Mouse (Mus musculus) monocyte, adult 5-6 weeks (primary cell): ENCODE results near the gene Selenon. TPM values are rescaled to one million over a fixed set of nuclear protein-coding genes. Genes with fewer than 3 reads are reported as not detected.
"Not testable (repeated sequence)": the region's sequence is repeated elsewhere in the genome, so short reads cannot be mapped to it uniquely, and the experiment has no call there.

ENCODE experiments used
- ATAC-seq: fragments of 153-309, 156-312 bp; replicated peaks from 2 replicates; pipeline ENCODE4 v1.8.0; 2017; ENCODE audit warnings: mild to moderate bottlenecking; ENCODE audit not compliant: low TSS enrichment, insufficient number of reproducible peaks, severe bottlenecking, poor library complexity, low FRiP score
- total RNA-seq: library from RNA; stranded (forward); fragments of 200-1000, 200-491, 200-594 nt; gene quantifications from 3 replicates; pipeline ENCODE4 v1.2.3, GENCODE M21; 2017

The Selenon gene
- total RNA-seq, 1 experiment from 2014 or later, result 13.0 TPM

- no peak for ATAC-seq
These were observed 56.4 kb downstream of the Selenon start for GRCm38 (mm10) chr4:134495546-134495923.

GRCm38 (mm10) chr4:134494780-134495545 lies 57.0 kb downstream of the Selenon start:
- ATAC-seq, result peak; percentile 62

GRCm38 (mm10) chr4:134494161-134494560 lies 57.8 kb downstream of the Selenon start:
- ATAC-seq, result not testable (repeated sequence)

- ATAC-seq, result no peak
These were observed 60.2 kb downstream of the Selenon start for GRCm38 (mm10) chr4:134491716-134492115.

GRCm38 (mm10) chr4:134489986-134490665 lies 61.8 kb downstream of the Selenon start:
- ATAC-seq, result no peak

- ATAC-seq, result no peak
These were observed 63.8 kb downstream of the Selenon start for GRCm38 (mm10) chr4:134488211-134488610.

Other genes with a start within 250 kb of the Selenon start
- gene Trim63, start 237.0 kb downstream of the Selenon start, total RNA-seq, result not detected in 3 replicates
- gene Slc30a2, start 209.0 kb downstream of the Selenon start, total RNA-seq, result not detected in 3 replicates
- gene Extl1, start 168.3 kb downstream of the Selenon start, total RNA-seq, result 0.29 TPM in 1 of 3 replicates, not detected in the others
- gene Pafah2, start 155.8 kb downstream of the Selenon start, total RNA-seq, result 0.64 to 3.8 TPM (median 1.5 TPM) in 3 replicates
- 17.1 to 48.5 TPM (median 25.0 TPM) in 3 replicates for gene Stmn1, start 83.8 kb downstream of the Selenon start, total RNA-seq
- 2.3 to 9.8 TPM (median 5.0 TPM) in 3 replicates for gene Paqr7, start 55.5 kb downstream of the Selenon start, total RNA-seq
- not detected in 3 replicates for gene Aunip, start 41.2 kb downstream of the Selenon start, total RNA-seq
- gene Mtfr1l, start 16.8 kb downstream of the Selenon start, total RNA-seq, result 35.4 to 39.0 TPM (median 37.6 TPM) in 3 replicates
- gene Man1c1, start 152.1 kb upstream of the Selenon start, total RNA-seq, result 12.8 to 13.9 TPM (median 13.3 TPM) in 3 replicates
- gene Ldlrap1, start 215.9 kb upstream of the Selenon start, total RNA-seq, result 32.2 to 42.1 TPM (median 33.3 TPM) in 3 replicates